Mouse (Mus musculus) MEL (cell line): ENCODE results near the gene Ccn1.

ENCODE experiments used
- CHD2 ChIP-seq: IDR thresholded peaks from 2 replicates; pipeline ENCODE4 v1.6.1; 2011; ENCODE audit warnings: low read length, improper control_type of control experiment
- MXI1 ChIP-seq: IDR thresholded peaks from 2 replicates; pipeline ENCODE4 v1.6.1; 2011; ENCODE audit warnings: mild to moderate bottlenecking, low read depth, low read length, improper control_type of control experiment
- POLR2A ChIP-seq, 2 experiments: IDR thresholded peaks; 2 replicates each; pipeline ENCODE4 v1.6.1; 2011 to 2012; ENCODE audit warnings: low read length in 2 of 2, mild to moderate bottlenecking in 2 of 2, control low read depth in 1 of 2, improper control_type of control experiment in 1 of 2, low read depth in 1 of 2, moderate library complexity in 1 of 2; ENCODE audit not compliant: control insufficient read depth in 1 of 2, insufficient read depth in 1 of 2, poor library complexity in 1 of 2

- TF ChIP-seq CHD2, result no peak
- TF ChIP-seq MXI1, result no peak
- no peak for TF ChIP-seq POLR2A (IDR thresholded peaks at IDR 0.05; ENCODE audit: control insufficient read depth in 1 of 2, insufficient read depth in 1 of 2, low read depth in 1 of 2, low read length in 2 of 2, poor library complexity in 1 of 2)
Measured at GRCm38 (mm10) chr3:145649852-145650202, at the start of gene Ccn1.
